Mouse (Mus musculus) hindbrain, embryonic 15.5 days (tissue): ENCODE data around the gene Fnbp1. TPM values are rescaled to one million over a fixed set of nuclear protein-coding genes. Genes with fewer than 3 reads are reported as not detected.
"Not testable (repeated sequence)": the region's sequence is repeated elsewhere in the genome, so short reads cannot be mapped to it uniquely, and the experiment has no call there.

Source experiments
- ATAC-seq: fragments of 200-750 bp; cut with Nextera tagmentation; 2 replicates; pipeline ENCODE4 v1.8.0; 2017; ENCODE audit warnings: low read depth, moderate number of reproducible peaks, moderate TSS enrichment; ENCODE audit not compliant: low FRiP score
- H3K27ac ChIP-seq: fragments of 300-500 bp; sonication (generic); replicated peaks from 2 replicates; pipeline ENCODE4 v1.5.1; 2015; ENCODE audit warnings: mild to moderate bottlenecking, inconsistent platforms
- H3K27me3 ChIP-seq: fragments of 300-500 bp; sonication (generic); 2 replicates; pipeline ENCODE4 v1.6.1; 2015; ENCODE audit warnings: control low read depth, inconsistent platforms
- H3K36me3 ChIP-seq: fragments of 300-500 bp; sonication (generic); 2 replicates; pipeline ENCODE4 v1.6.1; 2015; ENCODE audit warnings: control low read depth, inconsistent platforms
- H3K4me1 ChIP-seq: fragments of 300-500 bp; sonication (generic); replicated peaks from 2 replicates; pipeline ENCODE4 v1.6.1; 2015; ENCODE audit warnings: control low read depth, inconsistent platforms
- H3K4me2 ChIP-seq: fragments of 300-500 bp; sonication (generic); 2 replicates; pipeline ENCODE4 v1.6.1; 2015; ENCODE audit warnings: moderate library complexity, mild to moderate bottlenecking, inconsistent platforms
- H3K4me3 ChIP-seq: fragments of 300-500 bp; sonication (generic); 2 replicates; pipeline ENCODE4 v1.5.1; 2015; ENCODE audit warnings: mild to moderate bottlenecking, inconsistent platforms
- H3K9ac ChIP-seq: fragments of 300-500 bp; sonication (generic); 2 replicates; pipeline ENCODE4 v1.6.1; 2015; ENCODE audit warnings: inconsistent platforms
- H3K9me3 ChIP-seq: fragments of 300-500 bp; sonication (generic); 2 replicates; pipeline ENCODE4 v1.6.1; 2016; ENCODE audit warnings: control low read depth, inconsistent platforms
- WGBS: fragments of 180-500 bp; shearing (Covaris S2); methylation state at CpG from one replicate; pipeline ENCODE4 v1.1.7; 2015; 5-methylcytosine and 5-hydroxymethylcytosine counted together
- polyA plus RNA-seq: library from polyadenylated mRNA; unstranded; fragments of >200 nt; fragmentation: Nextera tagmentation; extraction: Ambion mirVana; gene quantifications from 2 replicates; pipeline ENCODE4 v1.2.1, GENCODE M21; 2015

Gene Fnbp1
- 32.5 and 33.0 TPM in 2 replicates for polyA plus RNA-seq

- H3K27ac ChIP-seq, result peak within 1 kb of the TSS; percentile 94
- peak; percentile 96 for ATAC-seq
- H3K9ac ChIP-seq, result peak within 1 kb of the TSS; percentile 97
- peaks cover 34% of the 10 kb centered on the region for H3K4me1 ChIP-seq
- H3K9me3 ChIP-seq, result no peaks in the 10 kb centered on the region
- no peaks in the 10 kb centered on the region for H3K27me3 ChIP-seq
- H3K36me3 ChIP-seq, result peaks cover 14% of the 10 kb centered on the region; the same call in 1 of the 2 replicates
- peak within 1 kb of the TSS; percentile 97 for H3K4me3 ChIP-seq
- WGBS, result under 1% methylated on average over 54 of the region's 59 CpGs
- H3K4me2 ChIP-seq, result peak within 1 kb of the TSS; percentile 89
Observed at GRCm38 (mm10) chr2:31141867-31142454, at the start of gene Fnbp1. TSS of gene Fnbp1 (minus strand) at chr2:31142008.

GRCm38 (mm10) chr2:31189654-31190053 is 47.8 kb upstream of the Fnbp1 start:
- no peaks in the 10 kb centered on the region for H3K4me1 ChIP-seq
- 95% methylated on average over 3 of the region's 3 CpGs for WGBS
- H3K9ac ChIP-seq, result no peak overlapping the region
- H3K9me3 ChIP-seq, result no peaks in the 10 kb centered on the region
- no peak for ATAC-seq
- H3K36me3 ChIP-seq, result peaks cover 57% of the 10 kb centered on the region
- no peaks in the 10 kb centered on the region for H3K27me3 ChIP-seq
- no peak overlapping the region for H3K27ac ChIP-seq
- H3K4me2 ChIP-seq, result no peak overlapping the region
- no peak overlapping the region for H3K4me3 ChIP-seq

GRCm38 (mm10) chr2:31188691-31189090 is 46.9 kb upstream of the Fnbp1 start:
- H3K4me1 ChIP-seq, result no peaks in the 10 kb centered on the region
- no peaks in the 10 kb centered on the region for H3K9me3 ChIP-seq
- 93% methylated on average over 1 of the region's 1 CpGs for WGBS
- H3K4me2 ChIP-seq, result no peak overlapping the region
- H3K27ac ChIP-seq, result no peak overlapping the region
- H3K9ac ChIP-seq, result no peak overlapping the region
- no peaks in the 10 kb centered on the region for H3K27me3 ChIP-seq
- H3K4me3 ChIP-seq, result no peak overlapping the region
- peaks cover 53% of the 10 kb centered on the region for H3K36me3 ChIP-seq
- ATAC-seq, result no peak

- H3K9me3 ChIP-seq, result no peaks in the 10 kb centered on the region
- H3K4me2 ChIP-seq, result no peak overlapping the region
- H3K4me1 ChIP-seq, result no peaks in the 10 kb centered on the region
- H3K9ac ChIP-seq, result no peak overlapping the region
- no peaks in the 10 kb centered on the region for H3K27me3 ChIP-seq
- H3K4me3 ChIP-seq, result no peak overlapping the region
- H3K27ac ChIP-seq, result no peak overlapping the region
- H3K36me3 ChIP-seq, result peaks cover 38% of the 10 kb centered on the region
- ATAC-seq, result no peak
- 96% methylated on average over 1 of the region's 1 CpGs for WGBS
Observed at GRCm38 (mm10) chr2:31183830-31184229, 42.0 kb upstream of the Fnbp1 start.

- H3K9ac ChIP-seq, result no peak overlapping the region
- H3K4me2 ChIP-seq, result no peak overlapping the region
- H3K27ac ChIP-seq, result no peak overlapping the region
- no peaks in the 10 kb centered on the region for H3K4me1 ChIP-seq
- ATAC-seq, result no peak
- no peaks in the 10 kb centered on the region for H3K27me3 ChIP-seq
- H3K36me3 ChIP-seq, result peaks cover 36% of the 10 kb centered on the region
- no peaks in the 10 kb centered on the region for H3K9me3 ChIP-seq
- H3K4me3 ChIP-seq, result no peak overlapping the region
- WGBS, result 95% methylated on average over 6 of the region's 6 CpGs
Observed at GRCm38 (mm10) chr2:31182786-31183330, 41.0 kb upstream of the Fnbp1 start.

GRCm38 (mm10) chr2:31180081-31180551 is 38.3 kb upstream of the Fnbp1 start:
- Histone ChIP-seq H3K4me1 (no peaks in the 10 kb centered on the region), H3K9ac (no peak overlapping the region), H3K4me2 (no peak overlapping the region), H3K27me3 (no peaks in the 10 kb centered on the region), H3K36me3 (peaks cover 48% of the 10 kb centered on the region), H3K4me3 (no peak overlapping the region), H3K9me3 (no peaks in the 10 kb centered on the region), H3K27ac (no peak overlapping the region)
- no peak for ATAC-seq
- 49% methylated on average over 7 of the region's 7 CpGs for WGBS

- no peak for ATAC-seq
- Histone ChIP-seq H3K27ac (no peak overlapping the region), H3K9me3 (no peaks in the 10 kb centered on the region), H3K27me3 (no peaks in the 10 kb centered on the region), H3K36me3 (peaks cover 48% of the 10 kb centered on the region), H3K4me1 (no peaks in the 10 kb centered on the region), H3K9ac (no peak overlapping the region), H3K4me2 (no peak overlapping the region), H3K4me3 (no peak overlapping the region)
- 85% methylated on average over 7 of the region's 7 CpGs for WGBS
Observed at GRCm38 (mm10) chr2:31179471-31179870, 37.7 kb upstream of the Fnbp1 start.

- not testable (repeated sequence) for H3K9ac ChIP-seq, H3K4me1 ChIP-seq, H3K27me3 ChIP-seq, H3K4me3 ChIP-seq, H3K4me2 ChIP-seq, H3K27ac ChIP-seq, H3K9me3 ChIP-seq, ATAC-seq
- 83% methylated on average over 6 of the region's 6 CpGs for WGBS
- H3K36me3 ChIP-seq, result peaks cover 56% of the 10 kb centered on the region
Observed at GRCm38 (mm10) chr2:31178593-31178992, 36.8 kb upstream of the Fnbp1 start.

- Histone ChIP-seq H3K36me3 (peaks cover 93% of the 10 kb centered on the region), H3K9me3 (no peaks in the 10 kb centered on the region), H3K27me3 (no peaks in the 10 kb centered on the region), H3K27ac (no peak overlapping the region), H3K4me2 (no peak overlapping the region), H3K4me3 (no peak overlapping the region), H3K4me1 (no peaks in the 10 kb centered on the region), H3K9ac (no peak overlapping the region)
- 84% methylated on average over 4 of the region's 4 CpGs for WGBS
- ATAC-seq, result no peak
Observed at GRCm38 (mm10) chr2:31173290-31173689, 31.5 kb upstream of the Fnbp1 start.

GRCm38 (mm10) chr2:31172536-31172935 is 30.7 kb upstream of the Fnbp1 start:
- no peak overlapping the region for H3K27ac ChIP-seq
- WGBS, result 95% methylated on average over 5 of the region's 5 CpGs
- no peak for ATAC-seq
- H3K4me1 ChIP-seq, result no peaks in the 10 kb centered on the region
- no peak overlapping the region for H3K9ac ChIP-seq
- no peak overlapping the region for H3K4me2 ChIP-seq
- H3K9me3 ChIP-seq, result no peaks in the 10 kb centered on the region
- H3K4me3 ChIP-seq, result no peak overlapping the region
- H3K36me3 ChIP-seq, result peaks cover 91% of the 10 kb centered on the region
- no peaks in the 10 kb centered on the region for H3K27me3 ChIP-seq

GRCm38 (mm10) chr2:31172001-31172400 is 30.2 kb upstream of the Fnbp1 start:
- no peaks in the 10 kb centered on the region for H3K4me1 ChIP-seq
- ATAC-seq, result no peak
- no peak overlapping the region for H3K27ac ChIP-seq
- peaks cover 85% of the 10 kb centered on the region for H3K36me3 ChIP-seq
- no peak overlapping the region for H3K9ac ChIP-seq
- H3K27me3 ChIP-seq, result no peaks in the 10 kb centered on the region
- no peak overlapping the region for H3K4me3 ChIP-seq
- H3K4me2 ChIP-seq, result no peak overlapping the region
- H3K9me3 ChIP-seq, result no peaks in the 10 kb centered on the region
- WGBS, result 81% methylated on average over 5 of the region's 5 CpGs

- WGBS, result 93% methylated on average over 6 of the region's 6 CpGs
- no peak overlapping the region for H3K4me3 ChIP-seq
- H3K9me3 ChIP-seq, result no peaks in the 10 kb centered on the region
- ATAC-seq, result no peak
- no peak overlapping the region for H3K4me2 ChIP-seq
- H3K4me1 ChIP-seq, result peaks cover 5% of the 10 kb centered on the region; the same call in 1 of the 2 replicates
- peaks cover 68% of the 10 kb centered on the region for H3K36me3 ChIP-seq
- H3K9ac ChIP-seq, result no peak overlapping the region
- no peaks in the 10 kb centered on the region for H3K27me3 ChIP-seq
- H3K27ac ChIP-seq, result no peak overlapping the region
Observed at GRCm38 (mm10) chr2:31170164-31170563, 28.4 kb upstream of the Fnbp1 start.
